Comparison of ENCODE assay signal across 8 mouse cellular contexts in the genomic region with DNA sequence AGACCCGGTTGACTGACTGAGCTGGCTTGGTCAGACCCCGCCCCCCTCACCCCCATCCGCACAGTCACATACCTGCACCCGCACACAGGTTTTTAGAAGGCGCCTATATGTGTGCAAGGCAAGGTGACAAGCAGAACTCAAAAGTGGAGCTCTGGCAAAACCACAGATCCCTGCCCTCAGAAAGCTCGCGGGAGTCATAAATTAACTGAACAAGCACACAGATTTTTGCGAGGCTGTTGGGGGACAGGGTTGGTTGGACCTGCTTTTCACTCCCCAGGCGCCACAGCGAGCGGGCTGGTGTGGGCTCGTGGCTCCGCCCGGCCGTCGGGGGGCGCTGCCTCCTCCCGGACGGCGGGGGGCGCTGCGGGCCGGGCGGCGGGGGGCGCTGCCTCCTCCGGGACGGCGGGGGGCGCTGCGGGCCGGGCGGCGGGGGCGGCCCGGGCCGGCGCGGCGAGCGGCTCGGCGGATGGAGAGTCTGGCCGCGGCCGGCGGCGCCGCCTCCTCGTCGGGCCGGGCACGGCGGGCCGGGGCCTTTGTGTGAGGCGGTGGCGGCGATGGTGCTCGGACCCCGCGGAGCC. TPM values are rescaled to one million over a fixed set of nuclear protein-coding genes. Genes with fewer than 3 reads are reported as not detected.
DNase-seq lines count a peak whose midpoint lies in the region; ATAC-seq and TF ChIP-seq lines count a peak whose summit lies in the region.

Gene Zbtb39, plus strand, starts transcription at position 456 of the 578 bp plus-strand sequence.

- H3K4me2 ChIP-seq in embryonic facial prominence, embryonic 12.5 days (replicated peaks), result peak within 1 kb of the TSS; percentile 71
- H3K4me2 ChIP-seq in midbrain, postnatal 0 days (ENCODE audit: low read depth, low read length, poor library complexity, severe bottlenecking), result peak within 1 kb of the TSS; percentile 69

- no peaks in the 10 kb centered on the region for H3K9me3 ChIP-seq in embryonic facial prominence, embryonic 12.5 days
- no peaks in the 10 kb centered on the region for H3K9me3 ChIP-seq in midbrain, postnatal 0 days (ENCODE audit: low read length)

- H3K9ac ChIP-seq in embryonic facial prominence, embryonic 12.5 days, result peak within 1 kb of the TSS; percentile 98
- peak within 1 kb of the TSS; percentile 94 for H3K9ac ChIP-seq in midbrain, postnatal 0 days (replicated peaks; ENCODE audit: low read length, poor library complexity, severe bottlenecking)

- peak; percentile 64 for TF ChIP-seq CTCF in midbrain, postnatal 0 days (IDR thresholded peaks at IDR 0.05)

- H3K4me3 ChIP-seq in embryonic facial prominence, embryonic 12.5 days, result peak within 1 kb of the TSS; percentile 98
- peak within 1 kb of the TSS; percentile 69 for H3K4me3 ChIP-seq in midbrain, postnatal 0 days (ENCODE audit: low read depth, low read length)

- peaks cover 30% of the 10 kb centered on the region for H3K36me3 ChIP-seq in embryonic facial prominence, embryonic 12.5 days
- peaks cover 29% of the 10 kb centered on the region for H3K36me3 ChIP-seq in midbrain, postnatal 0 days (ENCODE audit: insufficient read depth, low read length)

- peak; percentile 62 for ATAC-seq in embryonic facial prominence, embryonic 12.5 days (ENCODE audit: insufficient number of reproducible peaks, insufficient read depth, low FRiP score, low TSS enrichment)
- ATAC-seq in midbrain, postnatal 0 days (ENCODE audit: low FRiP score), result peak; percentile 82

- no peaks in the 10 kb centered on the region for H3K27me3 ChIP-seq in embryonic facial prominence, embryonic 12.5 days
- no peaks in the 10 kb centered on the region for H3K27me3 ChIP-seq in midbrain, postnatal 0 days (ENCODE audit: insufficient read depth, low read length)

- H3K27ac ChIP-seq in embryonic facial prominence, embryonic 12.5 days, result peak within 1 kb of the TSS; percentile 86
- peak within 1 kb of the TSS; percentile 77 for H3K27ac ChIP-seq in midbrain, postnatal 0 days (ENCODE audit: low read depth, low read length)

- DNase-seq in 3T3-L1 (ENCODE audit: low read depth, low spot score) (peak; percentile 80), liver (peak; percentile 83)
- DNase-seq in adrenal gland, postnatal 14 days, result peak; percentile 93
- DNase-seq in heart, adult 9 months (ENCODE audit: low spot score in 2 of 2), result peak; percentile 73 to 75
- peak; percentile 65 to 76 for DNase-seq in kidney, adult 8-10 months
- DNase-seq in midbrain, postnatal 0 days (ENCODE audit: low spot score), result peak; percentile 75
- DNase-seq in spleen, postnatal 36 days (ENCODE audit: low spot score in 2 of 2), result peak; percentile 74 to 75

- under 1% methylated on average over 40 of the region's 61 CpGs for WGBS in embryonic facial prominence, embryonic 12.5 days
- 1% methylated on average over 18 of the region's 61 CpGs for WGBS in midbrain, postnatal 0 days

- H3K4me1 ChIP-seq in embryonic facial prominence, embryonic 12.5 days, result peaks cover 7% of the 10 kb centered on the region
- H3K4me1 ChIP-seq in midbrain, postnatal 0 days (ENCODE audit: insufficient read depth, low read length), result no peaks in the 10 kb centered on the region; the same call in 1 of the 2 replicates

RNA-seq across cellular contexts. Expression of gene Zbtb39, which starts in this region (rescaled TPM):
- total RNA-seq in adrenal gland, postnatal 14 days (2021), result 11.6 and 12.2 TPM in 2 replicates
- 4.8 and 5.2 TPM in 2 replicates for polyA plus RNA-seq in embryonic facial prominence, embryonic 12.5 days (2016; fragmentation: Nextera tagmentation; extraction: Ambion mirVana)
- total RNA-seq in midbrain, postnatal 0 days (2014; rRNA removed), result 13.6 and 15.2 TPM in 2 replicates
- 3.0 and 3.1 TPM in 2 replicates for polyA plus RNA-seq in midbrain, postnatal 0 days (2015; fragmentation: Nextera tagmentation; extraction: Ambion mirVana)

Comparison
In these comparisons a context has a peak if more than half of its experiments do, and no peak if none do; other contexts are left out.
1. Peak in every context shown above with its lines: DNase-seq, ATAC-seq, H3K4me3 ChIP-seq and H3K27ac ChIP-seq.